Mouse (Mus musculus): ENCODE results near the gene 2410137M14Rik. TPM values are rescaled to one million over a fixed set of nuclear protein-coding genes. Genes with fewer than 3 reads are reported as not detected.

2410137M14Rik gene
- total RNA-seq, 2 experiments from 2014 or later: not detected

- intact Hi-C loops (cut with DNase I): loop anchor here (5.0 kb wide), 1 partner anchor 89 kb away; the partner anchor contains the start of gene Gabbr1
- peak; percentile 96 to 98 for DNase-seq (ENCODE audit: low spot score in 2 of 2)
Observed at GRCm38 (mm10) chr17:36957999-36958743, 22.9 kb downstream of the 2410137M14Rik start, which contains the start of the genes Znrd1 and Znrd1as. Znrd1 (minus strand) TSS chr17:36958559. Znrd1as (plus strand) TSS chr17:36958592.

GRCm38 (mm10) chr17:36953062-36953461 lies 28.0 kb downstream of the 2410137M14Rik start:
- intact Hi-C loops (cut with DNase I): no loop called here
- DNase-seq (ENCODE audit: low spot score in 2 of 2): no peak

GRCm38 (mm10) chr17:36952631-36953030 lies 28.4 kb downstream of the 2410137M14Rik start:
- intact Hi-C loops (cut with DNase I): no loop called here
- DNase-seq (ENCODE audit: low spot score in 2 of 2): no peak

GRCm38 (mm10) chr17:36950981-36951947 lies 29.8 kb downstream of the 2410137M14Rik start, which contains the start of gene Ppp1r11:
Ppp1r11 (minus strand) TSS chr17:36951741.
- intact Hi-C loops (cut with DNase I): no loop called here
- DNase-seq (ENCODE audit: low spot score in 2 of 2): peak; percentile 95 to 98

- intact Hi-C loops (cut with DNase I): no loop called here
- DNase-seq (ENCODE audit: low spot score in 2 of 2): no peak
Observed at GRCm38 (mm10) chr17:36949265-36949664, 31.8 kb downstream of the 2410137M14Rik start.

GRCm38 (mm10) chr17:36948286-36948685 lies 32.8 kb downstream of the 2410137M14Rik start:
- no peak for DNase-seq (ENCODE audit: low spot score in 2 of 2)
- intact Hi-C loops (cut with DNase I): no loop called here

- peak in 1 of 2 experiments; percentile 61 for DNase-seq (ENCODE audit: low spot score in 2 of 2)
- intact Hi-C loops (cut with DNase I): no loop called here
Observed at GRCm38 (mm10) chr17:36947051-36947819, 33.8 kb downstream of the 2410137M14Rik start.

GRCm38 (mm10) chr17:36944121-36944775 lies 36.8 kb downstream of the 2410137M14Rik start:
- intact Hi-C loops (cut with DNase I): no loop called here
- no peak for DNase-seq (ENCODE audit: low spot score in 2 of 2)

- intact Hi-C loops (cut with DNase I): no loop called here
- DNase-seq (ENCODE audit: low spot score in 2 of 2): no peak
Observed at GRCm38 (mm10) chr17:36943691-36944090, 37.3 kb downstream of the 2410137M14Rik start.

- no peak for DNase-seq (ENCODE audit: low spot score in 2 of 2)
- intact Hi-C loops (cut with DNase I): no loop called here
Observed at GRCm38 (mm10) chr17:36942791-36943471, 38.1 kb downstream of the 2410137M14Rik start, which contains the start of gene Rnf39. Rnf39 (plus strand) TSS chr17:36942918.

- DNase-seq (ENCODE audit: low spot score in 2 of 2): no peak
- intact Hi-C loops (cut with DNase I): no loop called here
Observed at GRCm38 (mm10) chr17:36942391-36942790, 38.6 kb downstream of the 2410137M14Rik start.

GRCm38 (mm10) chr17:36938056-36938455 lies 43.0 kb downstream of the 2410137M14Rik start:
- intact Hi-C loops (cut with DNase I): no loop called here
- no peak for DNase-seq (ENCODE audit: low spot score in 2 of 2)

- intact Hi-C loops (cut with DNase I): no loop called here
- no peak for DNase-seq (ENCODE audit: low spot score in 2 of 2)
Observed at GRCm38 (mm10) chr17:36931806-36932205, 49.2 kb downstream of the 2410137M14Rik start.

- intact Hi-C loops (cut with DNase I): no loop called here
- DNase-seq (ENCODE audit: low spot score in 2 of 2): no peak
Observed at GRCm38 (mm10) chr17:36931130-36931529, 49.9 kb downstream of the 2410137M14Rik start.

- no peak for DNase-seq (ENCODE audit: low spot score in 2 of 2)
- intact Hi-C loops (cut with DNase I): no loop called here
Observed at GRCm38 (mm10) chr17:36930233-36930632, 50.8 kb downstream of the 2410137M14Rik start.

GRCm38 (mm10) chr17:36929236-36929932 lies 51.7 kb downstream of the 2410137M14Rik start:
- DNase-seq (ENCODE audit: low spot score in 2 of 2): no peak
- intact Hi-C loops (cut with DNase I): no loop called here
